Mouse (Mus musculus) induced T-regulatory cell, adult 2 months (primary cell): ENCODE data around the gene Med20.
A peak's percentile ranks its signal among the peaks of the same experiment; 100 is the strongest.
"Not testable (repeated sequence)": the region's sequence is repeated elsewhere in the genome, so short reads cannot be mapped to it uniquely, and the experiment has no call there.

Experiments
- DNase-seq: peaks from one replicate; pipeline ENCODE4 v3.0.0-alpha.2; 2012; ENCODE audit warnings: low read depth

Gene Med20

GRCm38 (mm10) chr17:47596839-47597164, 14.6 kb upstream of the Med20 start:
- no peak for DNase-seq

GRCm38 (mm10) chr17:47597261-47597660, 14.1 kb upstream of the Med20 start:
- peak; percentile 44 for DNase-seq

- peak; percentile 85 for DNase-seq
Measured at GRCm38 (mm10) chr17:47597838-47598579, 13.4 kb upstream of the Med20 start.

- DNase-seq: not testable (repeated sequence)
Measured at GRCm38 (mm10) chr17:47598580-47599304, 12.6 kb upstream of the Med20 start.

- DNase-seq: peak; percentile 72
Measured at GRCm38 (mm10) chr17:47599511-47600297, 11.7 kb upstream of the Med20 start.

GRCm38 (mm10) chr17:47600601-47601388, 10.6 kb upstream of the Med20 start:
- DNase-seq: peak; percentile 81

DNA sequence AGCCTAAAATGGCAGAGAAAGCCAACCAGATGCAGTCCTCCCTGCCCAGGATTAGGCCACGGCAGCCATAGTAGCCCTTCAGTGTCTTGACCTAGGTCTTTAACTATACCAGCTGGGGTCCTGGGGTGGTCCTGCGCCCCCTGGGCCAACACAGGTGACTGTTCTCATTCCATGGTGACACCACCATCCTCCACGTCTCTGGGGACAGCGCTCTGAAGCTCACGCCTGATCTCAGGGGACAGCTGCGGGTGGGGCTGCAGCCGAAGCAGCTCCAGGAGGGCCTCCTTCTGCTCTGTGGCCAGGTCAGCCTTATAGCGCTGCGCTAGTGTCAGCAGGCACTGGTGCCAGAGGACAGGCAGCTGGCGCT, 10.0 kb upstream of the Med20 start:
- no peak for DNase-seq

GRCm38 (mm10) chr17:47602289-47602688, 9.1 kb upstream of the Med20 start:
- no peak for DNase-seq

DNA sequence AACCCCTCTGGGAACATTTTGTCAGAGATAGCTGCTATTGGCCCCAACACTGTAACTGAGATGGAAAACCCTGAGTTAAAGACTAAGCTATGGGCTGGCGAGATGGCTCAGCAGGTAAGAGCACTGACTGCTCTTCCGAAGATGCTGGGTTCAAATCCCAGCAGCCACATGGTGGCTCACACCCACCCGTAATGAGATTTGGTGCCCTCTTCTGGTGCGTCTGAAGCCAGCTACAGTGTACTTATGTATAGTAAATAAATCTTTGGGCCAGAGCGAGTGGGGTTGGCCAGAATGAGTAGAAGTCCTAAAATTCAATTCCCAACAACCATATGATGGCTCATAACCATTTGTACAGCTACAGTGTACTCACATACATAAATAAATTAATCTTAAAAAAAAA, 5.2 kb upstream of the Med20 start:
- DNase-seq: peak; percentile 71

- DNase-seq: no peak
Measured at GRCm38 (mm10) chr17:47609182-47609581, 2.2 kb upstream of the Med20 start.

GRCm38 (mm10) chr17:47611661-47611982, 240 bp downstream of the Med20 start:
- no peak for DNase-seq

DNA sequence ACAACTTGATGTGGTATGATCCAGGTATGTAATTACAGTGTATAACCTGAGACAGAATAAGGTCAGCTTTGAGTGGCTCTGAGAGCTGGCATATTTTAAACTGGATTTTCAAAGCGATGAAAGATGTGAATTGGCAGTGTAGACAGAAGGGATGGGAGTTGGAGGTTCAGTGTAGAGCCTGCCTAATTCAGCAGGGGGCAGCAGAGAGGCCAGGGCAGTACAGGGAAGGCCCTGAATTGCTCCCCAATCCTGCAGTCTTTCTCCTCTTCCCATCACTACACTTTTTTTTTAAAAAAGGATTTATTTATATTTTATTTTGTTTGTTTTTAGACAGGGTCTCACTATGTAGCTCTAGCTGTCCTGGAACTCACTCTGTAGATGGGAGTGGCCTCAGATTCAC, 2.6 kb downstream of the Med20 start:
- peak; percentile 79 for DNase-seq

GRCm38 (mm10) chr17:47616119-47616518, 4.7 kb downstream of the Med20 start:
- no peak for DNase-seq

DNA sequence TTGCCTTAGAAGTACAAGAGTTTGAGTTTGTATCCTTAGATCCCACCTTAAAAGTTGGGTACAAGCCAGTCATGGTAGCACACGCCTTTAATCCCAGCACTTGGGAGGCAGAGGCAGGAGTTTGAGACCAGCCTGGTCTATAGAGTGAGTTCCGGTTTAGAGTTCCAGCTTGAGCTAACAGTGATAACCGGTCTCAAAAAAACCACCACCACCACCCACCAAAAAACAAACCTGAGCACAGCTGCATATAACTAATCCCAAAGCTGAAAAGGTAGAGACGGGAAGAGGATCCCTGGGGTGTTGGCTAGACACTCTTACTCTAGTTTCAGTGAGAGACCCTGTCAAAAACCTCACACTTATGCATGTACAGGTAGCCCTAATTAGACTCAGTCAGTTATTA, 5.3 kb downstream of the Med20 start:
- no peak for DNase-seq

DNA sequence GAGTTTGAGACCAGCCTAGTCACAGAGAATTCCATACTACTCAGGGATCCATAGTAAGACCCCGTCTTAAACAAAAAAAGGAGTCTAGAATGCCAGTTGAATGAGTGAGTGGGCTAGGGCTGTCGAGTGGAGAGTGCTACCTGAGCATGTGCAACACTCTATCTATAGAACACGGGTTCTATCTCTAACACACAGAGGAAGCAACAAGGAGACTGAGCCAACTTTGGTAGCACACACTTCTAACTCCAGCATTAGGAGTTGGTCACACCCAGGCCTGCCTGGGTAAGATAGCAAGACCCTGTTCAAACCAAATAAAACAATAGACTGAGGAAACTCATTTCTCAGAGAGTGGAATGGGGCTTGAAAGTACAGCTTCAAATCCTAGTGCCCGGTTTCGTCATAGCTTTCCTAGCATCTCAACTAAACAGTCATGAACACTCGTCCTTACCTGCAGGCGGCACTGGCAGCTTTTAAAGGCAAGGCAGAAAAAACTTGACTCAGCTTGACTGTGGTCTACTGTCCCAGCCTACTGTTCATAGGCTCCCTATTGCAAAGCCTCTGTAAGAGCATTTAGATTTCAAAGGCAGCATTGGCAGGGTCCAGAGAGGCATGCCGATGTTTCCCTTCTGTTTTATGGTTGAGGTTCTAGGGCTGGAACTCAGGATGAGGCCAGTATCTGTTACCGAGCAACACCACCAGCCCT, 6.4 kb downstream of the Med20 start:
- DNase-seq: no peak

- DNase-seq: no peak
Measured at GRCm38 (mm10) chr17:47618556-47619311, 7.4 kb downstream of the Med20 start.

DNA sequence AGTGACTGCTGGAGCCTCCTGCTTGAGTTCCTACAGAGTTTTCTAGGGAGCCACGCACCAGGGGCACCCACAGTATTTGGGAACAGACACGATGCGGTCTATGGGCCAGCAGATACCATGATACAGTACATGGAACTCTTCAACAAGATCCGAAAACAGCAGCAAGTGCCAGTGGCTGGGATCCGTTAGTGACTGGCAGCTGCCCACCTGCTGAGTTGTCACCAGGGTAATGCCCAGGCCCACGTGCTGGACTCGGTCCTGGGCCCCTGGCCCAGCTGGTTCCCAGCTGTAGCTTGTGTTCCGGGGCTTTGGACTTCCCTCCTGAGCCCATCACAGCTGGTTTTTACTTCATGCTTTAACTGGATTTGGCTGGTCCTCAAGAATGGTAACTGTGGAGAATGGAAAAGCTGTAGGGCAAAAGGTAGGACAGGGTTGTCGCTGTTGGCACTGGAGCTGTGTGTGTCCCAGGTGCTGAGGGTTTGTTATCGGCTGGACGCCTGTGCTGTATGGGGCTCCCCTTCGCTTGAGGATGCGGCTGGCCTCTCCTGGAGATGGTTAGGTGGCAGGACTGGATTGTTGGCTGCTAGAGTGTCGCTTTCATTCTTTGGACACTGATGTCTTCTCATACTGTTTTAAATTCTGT, 11.7 kb downstream of the Med20 start:
- no peak for DNase-seq

DNA sequence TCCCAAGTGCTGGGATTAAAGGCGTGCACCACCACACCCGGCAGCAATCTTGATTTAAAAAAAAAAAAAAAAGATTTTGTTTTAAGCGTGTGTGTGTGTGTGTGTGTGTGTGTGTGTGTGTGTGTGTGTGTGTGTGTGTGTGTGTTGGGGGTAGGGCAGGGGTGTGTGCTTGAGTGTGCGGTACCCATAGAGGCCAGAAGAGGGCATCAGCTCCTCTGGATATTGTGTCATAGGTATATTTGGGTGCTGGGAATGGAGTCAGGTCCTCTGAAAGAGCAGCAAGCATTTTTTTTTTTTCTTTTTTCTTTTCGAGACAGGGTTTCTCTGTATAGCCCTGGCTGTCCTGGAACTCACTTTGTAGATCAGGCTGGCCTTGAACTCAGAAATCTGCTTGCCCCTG, 13.2 kb downstream of the Med20 start:
- not testable (repeated sequence) for DNase-seq

DNA sequence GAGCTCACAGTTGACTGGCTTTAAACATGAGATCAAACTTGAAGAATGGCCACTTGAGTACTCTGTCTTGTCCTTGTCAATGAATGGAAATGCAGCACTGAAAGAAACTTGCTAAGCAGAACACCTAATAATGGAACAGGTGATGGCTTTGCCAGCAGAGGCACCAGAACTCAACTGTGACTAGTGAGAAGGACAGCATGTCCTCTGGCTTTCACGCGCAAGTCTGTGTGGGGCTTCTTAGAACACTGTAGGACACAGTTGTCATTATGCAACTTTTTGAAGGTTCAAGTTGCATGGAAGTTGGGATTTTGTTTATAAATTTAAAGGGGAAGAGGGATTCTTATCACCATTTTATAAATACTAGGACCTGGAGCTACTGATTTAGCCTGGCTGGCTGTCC, 13.7 kb downstream of the Med20 start:
- no peak for DNase-seq

DNA sequence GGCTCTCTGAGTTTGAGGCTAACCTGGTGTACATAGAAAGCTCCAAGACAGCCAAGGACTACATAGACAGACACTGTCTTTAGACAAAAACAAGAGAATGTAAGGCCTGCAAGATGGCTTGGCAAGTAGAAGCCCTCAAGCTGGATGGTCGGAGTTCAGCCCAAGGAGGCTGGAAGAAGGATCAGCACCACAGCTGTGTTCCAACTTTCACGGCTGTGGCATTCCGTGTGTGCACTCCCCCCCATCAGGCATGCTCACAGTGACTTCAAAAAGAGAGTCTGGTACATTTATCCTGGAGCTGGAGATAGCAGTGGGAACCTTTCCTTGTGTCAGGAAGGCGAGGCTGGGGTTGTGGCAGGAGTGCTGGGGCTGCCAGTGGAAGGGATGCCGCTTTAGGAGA, 14.6 kb downstream of the Med20 start:
- DNase-seq: no peak
